Mouse (Mus musculus) adrenal gland, postnatal 10 days (tissue): Measurements from ENCODE around the gene Slc6a2. TPM values are rescaled to one million over a fixed set of nuclear protein-coding genes. Genes with fewer than 3 reads are reported as not detected.

Experiments used
- DNase-seq: peaks from one replicate; pipeline ENCODE4 v3.0.0; 2021; ENCODE audit warnings: mixed read lengths
- long read RNA-seq, 2 experiments: library from polyadenylated mRNA; stranded (forward); transcript quantifications; one replicate each; pipeline ENCODE4 v2.0.0; 2021
- total RNA-seq, 2 experiments: library from RNA; stranded (reverse); gene quantifications; 2 replicates each; pipeline ENCODE4 v1.2.3; 2021

The Slc6a2 gene
- total RNA-seq, result 10 to 100 TPM; 24.6 to 60.2 TPM
- long read RNA-seq, experiment 1, full-length matches to known transcripts, result 1 of 12 reads
- long read RNA-seq, experiment 1, partial matches to known transcripts, result 1 of 12 reads
- long read RNA-seq, experiment 1, other reads (novel, unspliced or antisense), result 10 of 12 reads
- long read RNA-seq, experiment 2, full-length matches to known transcripts, result 2 of 22 reads
- long read RNA-seq, experiment 2, partial matches to known transcripts, result 4 of 22 reads
- long read RNA-seq, experiment 2, other reads (novel, unspliced or antisense), result 16 of 22 reads

GRCm38 (mm10) chr8:92959779-92960178 is at the start of gene Slc6a2:
TSS of gene Slc6a2 (plus strand) at chr8:92960079.
- no peak for DNase-seq

- no peak for DNase-seq
Measured at GRCm38 (mm10) chr8:92911477-92911876, 48.4 kb upstream of the Slc6a2 start.

- DNase-seq, result no peak
Measured at GRCm38 (mm10) chr8:92913396-92913795, 46.5 kb upstream of the Slc6a2 start.

- DNase-seq, result no peak
Measured at GRCm38 (mm10) chr8:92916082-92916481, 43.8 kb upstream of the Slc6a2 start.

- DNase-seq, result no peak
Measured at GRCm38 (mm10) chr8:92921768-92922167, 38.1 kb upstream of the Slc6a2 start.

- DNase-seq, result no peak
Measured at GRCm38 (mm10) chr8:92928986-92929385, 30.9 kb upstream of the Slc6a2 start.

GRCm38 (mm10) chr8:92938056-92938455 is 21.8 kb upstream of the Slc6a2 start:
- no peak for DNase-seq

GRCm38 (mm10) chr8:92949071-92949470 is 10.8 kb upstream of the Slc6a2 start:
- DNase-seq, result no peak

- no peak for DNase-seq
Measured at GRCm38 (mm10) chr8:92950639-92951371, 9.1 kb upstream of the Slc6a2 start.

- no peak for DNase-seq
Measured at GRCm38 (mm10) chr8:92954044-92954443, 5.8 kb upstream of the Slc6a2 start.

- peak; percentile 37 for DNase-seq
Measured at GRCm38 (mm10) chr8:92960451-92960911, 602 bp downstream of the Slc6a2 start.

GRCm38 (mm10) chr8:92961088-92961487 is 1.2 kb downstream of the Slc6a2 start:
- DNase-seq, result no peak

GRCm38 (mm10) chr8:92964556-92964955 is 4.7 kb downstream of the Slc6a2 start:
- no peak for DNase-seq

GRCm38 (mm10) chr8:92972949-92973348 is 13.1 kb downstream of the Slc6a2 start:
- DNase-seq, result peak; percentile 89

GRCm38 (mm10) chr8:92976656-92977055 is 16.8 kb downstream of the Slc6a2 start:
- no peak for DNase-seq

GRCm38 (mm10) chr8:92982491-92982890 is 22.6 kb downstream of the Slc6a2 start:
- DNase-seq, result no peak

- DNase-seq, result no peak
Measured at GRCm38 (mm10) chr8:92984376-92984775, 24.5 kb downstream of the Slc6a2 start.

GRCm38 (mm10) chr8:92996840-92997239 is 37.0 kb downstream of the Slc6a2 start:
- DNase-seq, result peak; percentile 66

- peak; percentile 71 for DNase-seq
Measured at GRCm38 (mm10) chr8:92998600-92998999, 38.7 kb downstream of the Slc6a2 start.

GRCm38 (mm10) chr8:93010286-93010685 is 50.4 kb downstream of the Slc6a2 start:
- peak; percentile 45 for DNase-seq

- peak; percentile 90 for DNase-seq
Measured at GRCm38 (mm10) chr8:93011439-93011838, 51.6 kb downstream of the Slc6a2 start.

- DNase-seq, result no peak
Measured at GRCm38 (mm10) chr8:93012226-93012625, 52.3 kb downstream of the Slc6a2 start.

GRCm38 (mm10) chr8:93014300-93014699 is 54.4 kb downstream of the Slc6a2 start:
- DNase-seq, result no peak

- DNase-seq, result no peak
Measured at GRCm38 (mm10) chr8:93021738-93022137, 61.9 kb downstream of the Slc6a2 start.
